Mouse (Mus musculus) intestine, postnatal 0 days (tissue): Measurements from ENCODE around the gene Itih5. TPM values are rescaled to one million over a fixed set of nuclear protein-coding genes. Genes with fewer than 3 reads are reported as not detected.

Source experiments
- ATAC-seq: fragments of 200-750 bp; cut with Nextera tagmentation; 2 replicates; pipeline ENCODE4 v1.8.0; 2017; ENCODE audit warnings: mild to moderate bottlenecking, moderate TSS enrichment, moderate library complexity
- H3K27ac ChIP-seq: fragments of 300-500 bp; sonication (generic); 2 replicates; pipeline ENCODE4 v1.5.1; 2014; ENCODE audit warnings: mild to moderate bottlenecking, low read depth, low read length, moderate library complexity
- H3K27me3 ChIP-seq: fragments of 300-500 bp; sonication (generic); replicated peaks from 2 replicates; pipeline ENCODE4 v1.6.1; 2014; ENCODE audit warnings: low read length, mixed read lengths; ENCODE audit not compliant: control insufficient read depth, insufficient read depth
- H3K36me3 ChIP-seq: fragments of 300-500 bp; sonication (generic); 2 replicates; pipeline ENCODE4 v1.6.1; 2014; ENCODE audit warnings: mild to moderate bottlenecking, moderate library complexity; ENCODE audit not compliant: control insufficient read depth, insufficient read depth
- H3K4me1 ChIP-seq: fragments of 300-500 bp; sonication (generic); replicated peaks from 2 replicates; pipeline ENCODE4 v1.6.1; 2014; ENCODE audit warnings: antibody characterized with exemption, low read length, mixed read lengths; ENCODE audit not compliant: control insufficient read depth, insufficient read depth
- H3K4me2 ChIP-seq: fragments of 300-500 bp; sonication (generic); replicated peaks from 2 replicates; pipeline ENCODE4 v1.6.1; 2014; ENCODE audit warnings: low read depth, mild to moderate bottlenecking, moderate library complexity
- H3K4me3 ChIP-seq: fragments of 300-500 bp; sonication (generic); 2 replicates; pipeline ENCODE4 v1.5.1; 2014; ENCODE audit warnings: low read depth, low read length
- H3K9ac ChIP-seq: fragments of 300-500 bp; sonication (generic); 2 replicates; pipeline ENCODE4 v1.6.1; 2014; ENCODE audit warnings: mild to moderate bottlenecking, low read depth, low read length
- H3K9me3 ChIP-seq: fragments of 300-500 bp; sonication (generic); 2 replicates; pipeline ENCODE4 v1.6.1; 2016; ENCODE audit warnings: mixed run types; ENCODE audit not compliant: control insufficient read depth
- CTCF ChIP-seq: sonication (generic); IDR thresholded peaks from 2 replicates; pipeline ENCODE4 v1.5.1; 2016; ENCODE audit warnings: low read depth, mild to moderate bottlenecking, control low read depth, antibody characterized with exemption, moderate library complexity
- WGBS: fragments of 180-500 bp; shearing (Covaris S2); extraction: QIAGEN DNeasy Blood & Tissue Kit; methylation state at CpG from one replicate; pipeline ENCODE4 v1.1.7; 2014; 5-methylcytosine and 5-hydroxymethylcytosine counted together
- polyA plus RNA-seq: library from polyadenylated mRNA; unstranded; fragments of >200 nt; fragmentation: Nextera tagmentation; extraction: Ambion mirVana; gene quantifications from 2 replicates; pipeline ENCODE4 v1.2.1, GENCODE M21; 2015

The Itih5 gene
- polyA plus RNA-seq, 1 experiment from 2014 or later = 14.2 TPM

GRCm38 (mm10) chr2:10301997-10302396 lies 148.6 kb downstream of the Itih5 start:
- Histone ChIP-seq H3K36me3 (no peaks in the 10 kb centered on the region), H3K4me2 (no peak overlapping the region), H3K9me3 (no peaks in the 10 kb centered on the region), H3K27me3 (no peaks in the 10 kb centered on the region), H3K27ac (no peak overlapping the region), H3K4me1 (no peaks in the 10 kb centered on the region), H3K4me3 (no peak overlapping the region), H3K9ac (no peak overlapping the region)
- ATAC-seq = no peak
- no peak for TF ChIP-seq CTCF
- WGBS = 92% methylated on average over 9 of the region's 9 CpGs

- TF ChIP-seq CTCF = no peak
- H3K4me3 ChIP-seq = no peak overlapping the region
- H3K9me3 ChIP-seq = no peaks in the 10 kb centered on the region
- H3K9ac ChIP-seq = no peak overlapping the region
- ATAC-seq = no peak
- H3K36me3 ChIP-seq = no peaks in the 10 kb centered on the region
- no peak overlapping the region for H3K27ac ChIP-seq
- 67% methylated on average over 3 of the region's 3 CpGs for WGBS
- no peak overlapping the region for H3K4me2 ChIP-seq
- no peaks in the 10 kb centered on the region for H3K27me3 ChIP-seq
- H3K4me1 ChIP-seq = no peaks in the 10 kb centered on the region
These were observed 151.5 kb downstream of the Itih5 start for GRCm38 (mm10) chr2:10304911-10305310.

Other genes starting within 250 kb of the Itih5 start
- 5.1 and 5.8 TPM in 2 replicates for gene Taf3, start 105.0 kb upstream of the Itih5 start, polyA plus RNA-seq
- 970 and 993 TPM in 2 replicates for gene Atp5c1, start 73.1 kb upstream of the Itih5 start, polyA plus RNA-seq
- gene Kin, start 73.0 kb upstream of the Itih5 start, polyA plus RNA-seq = 18.3 and 21.0 TPM in 2 replicates
- gene Itih2, start 22.2 kb upstream of the Itih5 start, polyA plus RNA-seq = 0.10 and 0.37 TPM in 2 replicates
- 0.41 and 0.47 TPM in 2 replicates for gene Sfmbt2, start 216.9 kb downstream of the Itih5 start, polyA plus RNA-seq